8 mouse cellular contexts compared by ENCODE assay signal in the genomic region with DNA sequence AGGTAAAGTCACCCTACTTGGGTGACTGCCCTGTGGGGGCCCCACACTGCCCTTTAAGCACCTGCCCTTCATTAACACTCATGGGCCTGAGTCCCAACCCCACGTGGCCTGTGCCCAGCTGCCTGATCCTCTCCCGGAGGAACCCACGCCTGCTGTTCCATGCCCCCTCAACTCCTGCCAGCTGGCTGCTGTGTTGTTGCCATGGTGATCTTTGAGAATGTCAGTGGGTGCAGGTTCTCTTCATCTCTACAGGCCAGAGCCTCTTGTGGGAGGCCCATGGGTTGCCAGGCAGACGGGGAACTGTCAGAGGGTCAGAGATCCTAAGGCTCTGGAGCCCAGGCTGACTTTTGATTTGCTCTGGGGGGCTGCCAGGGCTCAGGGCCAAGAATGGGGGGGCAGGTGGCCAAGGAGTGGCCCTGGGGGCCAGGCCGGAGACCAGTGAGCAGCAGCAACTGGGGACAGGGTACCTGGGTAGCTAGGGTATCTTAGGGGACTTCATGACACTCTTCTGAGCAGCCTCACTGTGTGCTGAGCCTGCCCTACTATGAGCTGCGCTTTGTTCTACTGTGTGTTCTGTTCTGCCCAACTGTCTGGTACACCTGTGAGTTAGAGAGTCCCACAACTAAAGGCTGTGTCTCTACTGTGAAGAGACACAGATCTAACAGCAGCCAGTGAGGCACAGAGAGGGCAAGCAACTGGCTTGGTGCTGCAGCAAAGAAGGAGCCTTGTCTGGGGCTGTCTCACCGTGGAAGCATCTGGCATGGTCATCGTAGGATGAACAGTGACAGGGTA.
DNase-seq lines count a peak whose midpoint lies in the region; ATAC-seq and TF ChIP-seq lines count a peak whose summit lies in the region.

No protein-coding gene starts in this region.

- no peaks in the 10 kb centered on the region for H3K27me3 ChIP-seq in lung, postnatal 0 days (replicated peaks; ENCODE audit: insufficient read depth, low read length)
- no peaks in the 10 kb centered on the region for H3K27me3 ChIP-seq in hindbrain, embryonic 16.5 days (replicated peaks; ENCODE audit: control insufficient read depth, insufficient read depth, low read length)
- H3K27me3 ChIP-seq in liver, embryonic 14.5 days (ENCODE audit: control insufficient read depth, insufficient read depth, low read length), result no peaks in the 10 kb centered on the region

- WGBS in lung, postnatal 0 days, result 52% methylated on average over 8 of the region's 8 CpGs
- 27% methylated on average over 8 of the region's 8 CpGs for WGBS in hindbrain, embryonic 16.5 days
- 57% methylated on average over 8 of the region's 8 CpGs for WGBS in liver, embryonic 14.5 days (ENCODE audit: insufficient replicate concordance)

- TF ChIP-seq CTCF in lung, postnatal 0 days (IDR thresholded peaks at IDR 0.05), result no peak
- TF ChIP-seq CTCF in liver, embryonic 14.5 days (IDR thresholded peaks at IDR 0.05; ENCODE audit: low read depth), result no peak

- H3K9ac ChIP-seq in lung, postnatal 0 days (replicated peaks; ENCODE audit: low read depth), result no peak overlapping the region
- H3K9ac ChIP-seq in hindbrain, embryonic 16.5 days (ENCODE audit: low read depth, low read length), result no peak overlapping the region
- peak overlapping the region; percentile 89 for H3K9ac ChIP-seq in liver, embryonic 14.5 days (replicated peaks)

- H3K36me3 ChIP-seq in lung, postnatal 0 days (ENCODE audit: insufficient read depth, low read length), result no peaks in the 10 kb centered on the region
- no peaks in the 10 kb centered on the region for H3K36me3 ChIP-seq in hindbrain, embryonic 16.5 days (ENCODE audit: control insufficient read depth, insufficient read depth, low read length)
- no peaks in the 10 kb centered on the region for H3K36me3 ChIP-seq in liver, embryonic 14.5 days (replicated peaks; ENCODE audit: control insufficient read depth, insufficient read depth, low read depth)

- no peak overlapping the region for H3K4me3 ChIP-seq in lung, postnatal 0 days (ENCODE audit: low read depth, low read length)
- H3K4me3 ChIP-seq in hindbrain, embryonic 16.5 days (ENCODE audit: low read length), result no peak overlapping the region
- peak overlapping the region; percentile 71 to 74 for H3K4me3 ChIP-seq in liver, embryonic 14.5 days (ENCODE audit: insufficient read depth in 1 of 2, low read depth in 2 of 2, low read length in 2 of 2)

- TF ChIP-seq EP300 in lung, postnatal 0 days (IDR thresholded peaks at IDR 0.05), result no peak
- TF ChIP-seq EP300 in liver, embryonic 14.5 days (IDR thresholded peaks at IDR 0.05; ENCODE audit: low read depth), result no peak

- H3K4me2 ChIP-seq in lung, postnatal 0 days (replicated peaks; ENCODE audit: low read depth, low read length), result no peak overlapping the region
- no peak overlapping the region for H3K4me2 ChIP-seq in hindbrain, embryonic 16.5 days (ENCODE audit: low read length)
- peak overlapping the region; percentile 97 for H3K4me2 ChIP-seq in liver, embryonic 14.5 days (ENCODE audit: low read depth)

- ATAC-seq in lung, postnatal 0 days, result peak; percentile 47
- peak; percentile 70 for ATAC-seq in hindbrain, embryonic 16.5 days
- ATAC-seq in liver, embryonic 14.5 days (ENCODE audit: insufficient read depth), result no peak

- peak; percentile 62 for DNase-seq in cerebellum, adult 11-12 months
- no peak for DNase-seq in cerebellum, adult 8-10 months
- peak; percentile 71 for DNase-seq in lung, postnatal 0 days (ENCODE audit: low spot score)
- no peak for DNase-seq in lung, postnatal 14 days
- no peak for DNase-seq in liver, embryonic 14.5 days (ENCODE audit: low read depth in 3 of 3, low spot score in 3 of 3)
- DNase-seq in right cerebral cortex, postnatal 14 days, result peak; percentile 69
- no peak for DNase-seq in spleen, postnatal 4 days (ENCODE audit: low spot score in 2 of 2)

- no peak overlapping the region for H3K27ac ChIP-seq in lung, postnatal 0 days (ENCODE audit: low read length)
- H3K27ac ChIP-seq in hindbrain, embryonic 16.5 days (ENCODE audit: low read depth, low read length), result peak overlapping the region; percentile 25; the same call in 1 of the 2 replicates
- H3K27ac ChIP-seq in liver, embryonic 14.5 days, result peak overlapping the region; percentile 98

- no peaks in the 10 kb centered on the region for H3K9me3 ChIP-seq in lung, postnatal 0 days (ENCODE audit: low read length)
- H3K9me3 ChIP-seq in hindbrain, embryonic 16.5 days (ENCODE audit: control insufficient read depth, low read length), result no peaks in the 10 kb centered on the region
- H3K9me3 ChIP-seq in liver, embryonic 14.5 days (ENCODE audit: control insufficient read depth, low read length), result no peaks in the 10 kb centered on the region

- H3K4me1 ChIP-seq in lung, postnatal 0 days (ENCODE audit: insufficient read depth, low read depth, low read length), result peaks cover 13% of the 10 kb centered on the region; the same call in 1 of the 2 replicates
- peaks cover 80% of the 10 kb centered on the region for H3K4me1 ChIP-seq in hindbrain, embryonic 16.5 days (ENCODE audit: control insufficient read depth, insufficient read depth, low read depth, low read length)
- H3K4me1 ChIP-seq in liver, embryonic 14.5 days (replicated peaks; ENCODE audit: control insufficient read depth in 2 of 2, insufficient read depth in 2 of 2, low read length in 1 of 2), result peaks cover 64 to 77% of the 10 kb centered on the region in 2 experiments

Comparison
In these comparisons a context has a peak if more than half of its experiments do, and no peak if none do; other contexts are left out.
1. DNase-seq: peak in cerebellum, adult 11-12 months (single experiment), lung, postnatal 0 days (single experiment) and right cerebral cortex, postnatal 14 days (single experiment); none in cerebellum, adult 8-10 months (single experiment), lung, postnatal 14 days (single experiment), liver, embryonic 14.5 days (0 of 3) and spleen, postnatal 4 days (0 of 2).
2. H3K4me3 ChIP-seq: peak in liver, embryonic 14.5 days (2 of 2); none in lung, postnatal 0 days (single experiment) and hindbrain, embryonic 16.5 days (single experiment).